Mouse (Mus musculus) G1E (cell line): ENCODE results near the gene Ube4b.
A peak's percentile ranks its signal among the peaks of the same experiment; 100 is the strongest.

Source experiments
- CTCF ChIP-seq: IDR thresholded peaks from 2 replicates; pipeline ENCODE4 v1.5.1; 2012; ENCODE audit warnings: low read depth, low read length, inconsistent platforms, mixed read lengths
- GATA1 ChIP-seq: IDR thresholded peaks from 2 replicates; pipeline ENCODE4 v1.6.1; 2012; ENCODE audit warnings: borderline replicate concordance, low read length, inconsistent platforms, mixed read lengths
- GATA2 ChIP-seq: IDR thresholded peaks from 2 replicates; pipeline ENCODE4 v1.6.1; 2012; ENCODE audit warnings: low read depth, low read length, inconsistent platforms, borderline replicate concordance
- POLR2AphosphoS5 ChIP-seq: IDR thresholded peaks from 2 replicates; pipeline ENCODE4 v1.6.1; 2012; ENCODE audit warnings: low read depth, low read length, inconsistent platforms; ENCODE audit not compliant: insufficient replicate concordance
- TAL1 ChIP-seq: conservative IDR thresholded peaks from 2 replicates; pipeline ENCODE4 v1.6.1; 2012; ENCODE audit warnings: low read depth, low read length, inconsistent platforms, mixed read lengths

- peak; percentile 71; the same call in 1 of the 2 replicates for TF ChIP-seq CTCF
- no peak for TF ChIP-seq POLR2AphosphoS5
- TF ChIP-seq GATA1: no peak
- no peak for TF ChIP-seq TAL1
- TF ChIP-seq GATA2: no peak
Measured at GRCm38 (mm10) chr4:149307596-149308490, 118.7 kb downstream of the Ube4b start, which contains the start of gene Kif1b.
